Mouse (Mus musculus): ENCODE data around the gene H13. TPM values are rescaled to one million over a fixed set of nuclear protein-coding genes. Genes with fewer than 3 reads are reported as not detected.

Gene H13
- total and polyA plus RNA-seq, 3 experiments, result 116 to 175 (median 137) TPM

DNA sequence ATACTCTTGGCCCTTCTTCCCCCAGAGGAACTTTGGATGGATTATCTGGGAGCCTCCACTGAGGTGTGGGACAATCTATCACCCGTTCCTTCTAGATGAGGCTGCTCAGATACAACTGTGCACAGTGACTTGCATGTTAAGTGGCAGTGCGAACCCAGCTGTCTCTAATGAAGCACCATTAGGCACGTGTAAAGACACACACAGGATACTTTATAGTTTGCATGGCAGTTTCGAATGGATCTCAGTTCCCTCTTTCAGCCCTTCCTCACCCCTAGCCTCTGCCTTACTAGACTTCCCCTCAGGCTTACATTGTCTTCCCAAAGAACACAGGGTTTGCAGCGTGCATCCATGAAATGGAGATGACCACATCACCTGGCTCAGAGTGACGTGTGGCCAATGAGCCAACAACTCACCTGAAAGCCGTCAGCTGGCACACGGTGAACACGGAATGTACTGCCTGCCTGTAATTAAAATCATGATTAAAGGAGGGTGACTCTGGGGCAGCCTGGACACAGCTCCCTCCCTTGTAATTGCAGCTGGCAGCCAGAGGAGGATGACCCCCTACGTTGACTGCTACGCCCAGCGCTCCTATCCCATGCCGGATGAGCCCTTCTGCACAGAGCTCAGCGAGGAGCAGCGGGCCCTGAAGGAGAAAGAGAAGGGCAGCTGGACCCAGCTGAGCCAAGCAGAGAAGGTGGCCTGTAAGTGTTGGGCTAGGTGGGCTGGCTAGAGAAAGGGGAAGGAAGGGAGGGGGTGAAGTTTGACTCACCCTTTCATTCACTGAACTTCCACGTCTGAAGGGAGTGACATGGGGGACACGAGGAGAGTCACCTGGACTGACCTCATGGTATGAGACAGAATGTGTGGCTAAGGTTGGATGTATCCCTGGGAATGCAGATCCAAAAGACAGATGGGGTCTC lies 87.5 kb downstream of the H13 start (continued):
- TF ChIP-seq ZKSCAN1 (IDR thresholded peaks at IDR 0.05; ENCODE audit: borderline replicate concordance, low read depth, low read length) (no peak), NELFE (IDR thresholded peaks at IDR 0.05; ENCODE audit: low read depth, low read length) (no peak), UBTF (IDR thresholded peaks at IDR 0.05; ENCODE audit: low read depth, low read length) (no peak), MEF2A (IDR thresholded peaks at IDR 0.05; ENCODE audit: borderline replicate concordance, low read depth, low read length) (no peak), MYC (IDR thresholded peaks at IDR 0.05; ENCODE audit: low read depth, low read length) (peak; percentile 59; the same call in 1 of the 2 replicates), JUND (conservative IDR thresholded peaks at IDR 0.05; ENCODE audit: low read depth, low read length) (no peak), POLR2A (IDR thresholded peaks at IDR 0.05; ENCODE audit: low read depth, low read length) (no peak), USF2 (conservative IDR thresholded peaks at IDR 0.05; ENCODE audit: low read depth, low read length) (no peak), TCF12 (IDR thresholded peaks at IDR 0.05; ENCODE audit: low read depth, low read length) (peak; percentile 59), EP300 (IDR thresholded peaks at IDR 0.05; ENCODE audit: low read length) (peak; percentile 69), CTCF (conservative IDR thresholded peaks at IDR 0.05 in 1 of 2, IDR thresholded peaks at IDR 0.05 in 1 of 2; ENCODE audit: low read depth in 2 of 2, low read length in 2 of 2) (no peak), GABPA (IDR thresholded peaks at IDR 0.05; ENCODE audit: insufficient replicate concordance, low read depth, low read length) (no peak), RAD21 (IDR thresholded peaks at IDR 0.05; ENCODE audit: low read depth, low read length) (no peak)

DNA sequence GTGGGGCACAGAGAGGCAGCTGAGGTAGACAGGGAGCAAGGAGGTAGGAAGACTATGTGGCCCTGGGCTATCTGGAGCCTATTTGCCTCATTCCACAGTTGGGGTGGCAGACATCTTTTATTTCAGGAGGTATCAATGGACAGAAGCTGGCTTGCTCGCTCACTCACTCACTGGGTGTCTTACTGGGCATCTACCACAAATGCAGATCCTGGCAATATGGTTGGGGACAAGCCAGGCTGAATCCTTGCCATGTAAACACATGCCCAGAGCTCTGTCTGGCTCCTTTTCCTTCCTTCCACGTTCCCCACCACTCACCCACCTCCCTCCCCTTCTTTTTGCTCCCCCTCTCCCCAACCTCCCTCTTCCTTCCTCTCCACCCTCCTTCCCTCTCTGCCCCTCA lies 88.2 kb downstream of the H13 start:
- TF ChIP-seq RCOR1 (conservative IDR thresholded peaks at IDR 0.05; ENCODE audit: low read depth, low read length) (no peak), MEF2A (IDR thresholded peaks at IDR 0.05; ENCODE audit: borderline replicate concordance, low read depth, low read length) (no peak), IRF4 (IDR thresholded peaks at IDR 0.05; ENCODE audit: low read depth, low read length) (no peak), ZKSCAN1 (IDR thresholded peaks at IDR 0.05; ENCODE audit: borderline replicate concordance, low read depth, low read length) (no peak), ZNF384 (IDR thresholded peaks at IDR 0.05; ENCODE audit: low read depth, low read length) (no peak), UBTF (IDR thresholded peaks at IDR 0.05; ENCODE audit: low read depth, low read length) (no peak), E2F4 (IDR thresholded peaks at IDR 0.05; ENCODE audit: insufficient replicate concordance, low read depth, low read length) (no peak), KAT2A (IDR thresholded peaks at IDR 0.05; ENCODE audit: insufficient replicate concordance, low read length) (no peak), ELF1 (IDR thresholded peaks at IDR 0.05; ENCODE audit: low read depth, low read length) (no peak), ETS1 (conservative IDR thresholded peaks at IDR 0.05; ENCODE audit: low read depth, low read length) (no peak), MAZ (IDR thresholded peaks at IDR 0.05; ENCODE audit: low read depth, low read length) (no peak)
- no peaks in the 10 kb centered on the region for H3K79me2 ChIP-seq (replicated peaks; ENCODE audit: control insufficient read depth, extremely low read depth, insufficient read depth, poor library complexity, severe bottlenecking)
- peaks cover 89% of the 10 kb centered on the region for H3K27me3 ChIP-seq (replicated peaks)
- DNase-seq (ENCODE audit: extremely low read depth), result no peak
- no peak overlapping the region for H3K4me3 ChIP-seq (replicated peaks in 1 of 3; ENCODE audit: low read depth in 2 of 3, low read length in 2 of 3, poor library complexity in 1 of 3)
- no peaks in the 10 kb centered on the region for H3K36me3 ChIP-seq (replicated peaks in 1 of 2; ENCODE audit: control insufficient read depth in 1 of 2, insufficient read depth in 1 of 2, low read length in 1 of 2)
- peaks cover 11 to 23% of the 10 kb centered on the region in 2 experiments for H3K4me1 ChIP-seq (ENCODE audit: control insufficient read depth in 1 of 2, insufficient read depth in 2 of 2)
- H3K4me2 ChIP-seq (ENCODE audit: insufficient read depth, low read depth, poor library complexity, severe bottlenecking), result no peak overlapping the region
- no peaks in the 10 kb centered on the region for H3K9me3 ChIP-seq (replicated peaks; ENCODE audit: low read length)
- in situ Hi-C loops (cut with MboI; ENCODE audit: low pct_ligation_motif_present, low pct_unique_long_range_greater_than_20kb, low sequenced_read_pairs), result no loop called here
- dilution Hi-C loops (cut with MboI; ENCODE audit: extremely low pct_ligation_motif_present, extremely low pct_unique_long_range_greater_than_20kb, low sequenced_read_pairs), result no loop called here
- no peak overlapping the region for H3K9ac ChIP-seq (ENCODE audit: insufficient read depth, low read depth)
- H3K27ac ChIP-seq (ENCODE audit: insufficient read depth, low read depth), result no peak overlapping the region

Other genes with a start within 250 kb of the H13 start
- not detected in 2 replicates for gene Defb23, start 204.8 kb upstream of the H13 start, total RNA-seq (2012; rRNA removed)
- not detected in 2 replicates for gene Defb23, start 204.8 kb upstream of the H13 start, total RNA-seq (2014; rRNA removed)
- not detected in 2 replicates for gene Defb23, start 204.8 kb upstream of the H13 start, polyA plus RNA-seq (2012; ENCODE audit: insufficient read length, low read depth)
- not detected in 2 replicates for gene Defb20, start 192.4 kb upstream of the H13 start, total RNA-seq (2012; rRNA removed)
- gene Defb20, start 192.4 kb upstream of the H13 start, total RNA-seq (2014; rRNA removed), result not detected in 2 replicates
- not detected in 2 replicates for gene Defb20, start 192.4 kb upstream of the H13 start, polyA plus RNA-seq (2012; ENCODE audit: insufficient read length, low read depth)
- not detected in 2 replicates for gene Defb22, start 179.3 kb upstream of the H13 start, total RNA-seq (2012; rRNA removed)
- gene Defb22, start 179.3 kb upstream of the H13 start, total RNA-seq (2014; rRNA removed), result not detected in 2 replicates
- gene Defb22, start 179.3 kb upstream of the H13 start, polyA plus RNA-seq (2012; ENCODE audit: insufficient read length, low read depth), result not detected in 2 replicates
- not detected in 2 replicates for gene Defb26, start 157.8 kb upstream of the H13 start, total RNA-seq (2012; rRNA removed)
- not detected in 2 replicates for gene Defb26, start 157.8 kb upstream of the H13 start, total RNA-seq (2014; rRNA removed)
- not detected in 2 replicates for gene Defb26, start 157.8 kb upstream of the H13 start, polyA plus RNA-seq (2012; ENCODE audit: insufficient read length, low read depth)
- gene Defb28, start 151.2 kb upstream of the H13 start, total RNA-seq (2012; rRNA removed), result not detected in 2 replicates
- gene Defb28, start 151.2 kb upstream of the H13 start, total RNA-seq (2014; rRNA removed), result not detected in 2 replicates
- gene Defb28, start 151.2 kb upstream of the H13 start, polyA plus RNA-seq (2012; ENCODE audit: insufficient read length, low read depth), result not detected in 2 replicates
- gene Defb29, start 129.4 kb upstream of the H13 start, total RNA-seq (2012; rRNA removed), result not detected in 2 replicates
- gene Defb29, start 129.4 kb upstream of the H13 start, total RNA-seq (2014; rRNA removed), result not detected in 2 replicates
- not detected in 2 replicates for gene Defb29, start 129.4 kb upstream of the H13 start, polyA plus RNA-seq (2012; ENCODE audit: insufficient read length, low read depth)
- not detected in 2 replicates for gene Gm17416, start 100.1 kb upstream of the H13 start, total RNA-seq (2012; rRNA removed)
- gene Gm17416, start 100.1 kb upstream of the H13 start, total RNA-seq (2014; rRNA removed), result not detected in 2 replicates
- not detected in 2 replicates for gene Gm17416, start 100.1 kb upstream of the H13 start, polyA plus RNA-seq (2012; ENCODE audit: insufficient read length, low read depth)
- gene Defb21, start 96.7 kb upstream of the H13 start, total RNA-seq (2012; rRNA removed), result not detected in 2 replicates
- not detected in 2 replicates for gene Defb21, start 96.7 kb upstream of the H13 start, total RNA-seq (2014; rRNA removed)
- gene Defb21, start 96.7 kb upstream of the H13 start, polyA plus RNA-seq (2012; ENCODE audit: insufficient read length, low read depth), result not detected in 2 replicates
- not detected in 2 replicates for gene Defb19, start 89.1 kb upstream of the H13 start, total RNA-seq (2012; rRNA removed)
- not detected in 2 replicates for gene Defb19, start 89.1 kb upstream of the H13 start, total RNA-seq (2014; rRNA removed)
- gene Defb19, start 89.1 kb upstream of the H13 start, polyA plus RNA-seq (2012; ENCODE audit: insufficient read length, low read depth), result not detected in 2 replicates
- not detected in 2 replicates for gene Defb45, start 70.1 kb upstream of the H13 start, total RNA-seq (2012; rRNA removed)
- gene Defb45, start 70.1 kb upstream of the H13 start, total RNA-seq (2014; rRNA removed), result not detected in 2 replicates
- gene Defb45, start 70.1 kb upstream of the H13 start, polyA plus RNA-seq (2012; ENCODE audit: insufficient read length, low read depth), result not detected in 2 replicates
- gene Defb36, start 65.1 kb upstream of the H13 start, total RNA-seq (2012; rRNA removed), result not detected in 2 replicates
- not detected in 2 replicates for gene Defb36, start 65.1 kb upstream of the H13 start, total RNA-seq (2014; rRNA removed)
- gene Defb36, start 65.1 kb upstream of the H13 start, polyA plus RNA-seq (2012; ENCODE audit: insufficient read length, low read depth), result not detected in 2 replicates
- 0.84 TPM in 1 of 2 replicates, not detected in the other for gene Defb25, start 46.4 kb upstream of the H13 start, total RNA-seq (2012; rRNA removed)
- not detected in 2 replicates for gene Defb25, start 46.4 kb upstream of the H13 start, total RNA-seq (2014; rRNA removed)
- 0.94 and 1.8 TPM in 2 replicates for gene Defb25, start 46.4 kb upstream of the H13 start, polyA plus RNA-seq (2012; ENCODE audit: insufficient read length, low read depth)
- 0.13 and 0.55 TPM in 2 replicates for gene Rem1, start 42.5 kb upstream of the H13 start, total RNA-seq (2012; rRNA removed)
- 0.74 and 0.82 TPM in 2 replicates for gene Rem1, start 42.5 kb upstream of the H13 start, total RNA-seq (2014; rRNA removed)
- gene Rem1, start 42.5 kb upstream of the H13 start, polyA plus RNA-seq (2012; ENCODE audit: insufficient read length, low read depth), result 0.70 and 0.80 TPM in 2 replicates
- 3.3 and 5.4 TPM in 2 replicates for gene Mcts2, start 17.6 kb downstream of the H13 start, total RNA-seq (2012; rRNA removed)
- 0.95 and 1.5 TPM in 2 replicates for gene Mcts2, start 17.6 kb downstream of the H13 start, total RNA-seq (2014; rRNA removed)
- 3.2 and 3.8 TPM in 2 replicates for gene Mcts2, start 17.6 kb downstream of the H13 start, polyA plus RNA-seq (2012; ENCODE audit: insufficient read length, low read depth)
- 0.38 and 0.93 TPM in 2 replicates for gene Id1, start 66.8 kb downstream of the H13 start, total RNA-seq (2012; rRNA removed)
- gene Id1, start 66.8 kb downstream of the H13 start, total RNA-seq (2014; rRNA removed), result not detected in 2 replicates
- not detected in 2 replicates for gene Id1, start 66.8 kb downstream of the H13 start, polyA plus RNA-seq (2012; ENCODE audit: insufficient read length, low read depth)
- not detected in 2 replicates for gene Cox4i2, start 84.7 kb downstream of the H13 start, total RNA-seq (2012; rRNA removed)
- gene Cox4i2, start 84.7 kb downstream of the H13 start, total RNA-seq (2014; rRNA removed), result not detected in 2 replicates
- gene Cox4i2, start 84.7 kb downstream of the H13 start, polyA plus RNA-seq (2012; ENCODE audit: insufficient read length, low read depth), result not detected in 2 replicates
- gene Bcl2l1, start 162.3 kb downstream of the H13 start, total RNA-seq (2012; rRNA removed), result 47.7 and 80.3 TPM in 2 replicates
- 13.7 and 21.3 TPM in 2 replicates for gene Bcl2l1, start 162.3 kb downstream of the H13 start, total RNA-seq (2014; rRNA removed)
- gene Bcl2l1, start 162.3 kb downstream of the H13 start, polyA plus RNA-seq (2012; ENCODE audit: insufficient read length, low read depth), result 33.2 and 34.5 TPM in 2 replicates
- gene Tpx2, start 178.5 kb downstream of the H13 start, total RNA-seq (2012; rRNA removed), result 66.1 and 70.9 TPM in 2 replicates
- 98.0 and 105 TPM in 2 replicates for gene Tpx2, start 178.5 kb downstream of the H13 start, total RNA-seq (2014; rRNA removed)
- 123 and 127 TPM in 2 replicates for gene Tpx2, start 178.5 kb downstream of the H13 start, polyA plus RNA-seq (2012; ENCODE audit: insufficient read length, low read depth)
- 0.47 and 0.97 TPM in 2 replicates for gene Mylk2, start 241.9 kb downstream of the H13 start, total RNA-seq (2012; rRNA removed)
- 1.3 TPM in 2 replicates for gene Mylk2, start 241.9 kb downstream of the H13 start, total RNA-seq (2014; rRNA removed)
- 2.4 TPM in 2 replicates for gene Mylk2, start 241.9 kb downstream of the H13 start, polyA plus RNA-seq (2012; ENCODE audit: insufficient read length, low read depth)